Mouse (Mus musculus) midbrain, embryonic 14.5 days (tissue): Measurements from ENCODE around the gene Timmdc1. TPM values are rescaled to one million over a fixed set of nuclear protein-coding genes. Genes with fewer than 3 reads are reported as not detected.
A peak's percentile ranks its signal among the peaks of the same experiment; 100 is the strongest.

Source experiments
- ATAC-seq: fragments of 200-750 bp; cut with Nextera tagmentation; 2 replicates; pipeline ENCODE4 v1.8.0; 2017; ENCODE audit warnings: moderate number of reproducible peaks, moderate library complexity; ENCODE audit not compliant: low FRiP score, low TSS enrichment
- DNase-seq: peaks from one replicate; pipeline ENCODE4 v3.0.0-alpha.2; 2015
- H3K27ac ChIP-seq: fragments of 300-500 bp; sonication (generic); replicated peaks from 2 replicates; pipeline ENCODE4 v1.5.1; 2014; ENCODE audit warnings: mild to moderate bottlenecking, low read depth, low read length, moderate library complexity
- H3K27me3 ChIP-seq: fragments of 300-500 bp; sonication (generic); 2 replicates; pipeline ENCODE4 v1.6.1; 2014; ENCODE audit warnings: low read length, control low read depth, mixed read lengths; ENCODE audit not compliant: control insufficient read depth, insufficient read depth
- H3K36me3 ChIP-seq: fragments of 300-500 bp; sonication (generic); 2 replicates; pipeline ENCODE4 v1.6.1; 2014; ENCODE audit warnings: low read length, control low read depth; ENCODE audit not compliant: control insufficient read depth, insufficient read depth
- H3K4me1 ChIP-seq: fragments of 300-500 bp; sonication (generic); 2 replicates; pipeline ENCODE4 v1.6.1; 2014; ENCODE audit warnings: mild to moderate bottlenecking, antibody characterized with exemption, low read length, control low read depth; ENCODE audit not compliant: control insufficient read depth, insufficient read depth
- H3K4me2 ChIP-seq: fragments of 300-500 bp; sonication (generic); 2 replicates; pipeline ENCODE4 v1.6.1; 2014; ENCODE audit warnings: mild to moderate bottlenecking, low read length, moderate library complexity
- H3K4me3 ChIP-seq: fragments of 300-500 bp; sonication (generic); replicated peaks from 2 replicates; pipeline ENCODE4 v1.5.1; 2014; ENCODE audit warnings: low read depth, low read length
- H3K9ac ChIP-seq: fragments of 300-500 bp; sonication (generic); replicated peaks from 2 replicates; pipeline ENCODE4 v1.6.1; 2014; ENCODE audit warnings: mild to moderate bottlenecking, low read length, moderate library complexity
- H3K9me3 ChIP-seq: fragments of 300-500 bp; sonication (generic); 2 replicates; pipeline ENCODE4 v1.6.1; 2016; ENCODE audit warnings: low read length, control low read depth, mixed read lengths; ENCODE audit not compliant: control insufficient read depth
- WGBS: fragments of 180-500 bp; shearing (Covaris S2); extraction: QIAGEN DNeasy Blood & Tissue Kit; methylation state at CpG from one replicate; pipeline ENCODE4 v1.1.7; 2014; 5-methylcytosine and 5-hydroxymethylcytosine counted together
- polyA plus RNA-seq: library from polyadenylated mRNA; unstranded; fragments of >200 nt; fragmentation: Nextera tagmentation; extraction: Ambion mirVana; gene quantifications from 2 replicates; pipeline ENCODE4 v1.2.1, GENCODE M21; 2014

Gene Timmdc1
- 28.5 and 28.9 TPM in 2 replicates for polyA plus RNA-seq

DNA sequence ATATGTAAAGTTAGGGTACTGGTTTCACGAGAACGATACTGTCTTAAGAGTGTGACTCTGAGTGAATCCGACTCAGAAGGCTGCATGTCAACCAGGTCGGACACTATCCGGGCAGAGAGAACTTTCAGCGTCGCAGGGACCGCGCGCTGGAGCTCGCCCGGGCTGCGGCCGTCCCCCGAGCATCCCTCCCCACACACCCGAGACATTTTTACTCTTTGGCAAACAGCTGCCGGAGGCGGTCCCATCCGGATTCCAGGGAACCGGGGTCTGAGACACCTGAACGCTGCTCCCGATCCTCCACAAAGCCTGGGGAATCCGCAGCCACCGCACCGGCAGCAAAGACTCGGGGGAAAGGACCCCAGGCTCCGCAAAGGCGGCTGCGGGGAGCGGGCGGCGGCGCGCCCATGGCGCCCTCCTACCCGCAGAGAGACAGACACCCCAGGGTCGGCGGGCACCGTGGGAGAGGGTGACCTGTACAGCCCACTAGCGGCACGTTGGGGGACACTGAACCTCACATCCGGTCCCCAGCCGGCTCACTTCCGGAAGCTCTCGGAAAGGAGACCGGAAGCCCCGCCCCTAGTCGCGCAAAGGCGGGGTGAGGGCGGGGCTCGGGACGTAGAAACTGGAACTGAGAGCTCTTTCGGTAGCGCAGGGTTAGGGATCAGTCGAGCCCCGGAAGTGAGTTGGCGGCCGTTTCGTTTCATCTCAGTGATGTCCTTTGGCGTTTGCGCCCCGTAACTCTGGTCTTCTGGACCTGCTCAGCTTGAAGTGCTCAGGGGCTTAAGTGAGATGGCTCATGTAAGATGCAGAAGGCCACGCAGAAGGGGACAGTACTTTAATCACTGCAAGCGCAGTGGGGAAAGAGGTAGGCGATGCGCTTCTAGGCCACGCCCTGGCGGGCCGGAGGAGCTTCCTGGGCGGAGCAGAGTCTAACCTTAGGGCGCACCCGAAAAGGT lies at the start of gene Timmdc1:
Gene Timmdc1, minus strand, starts transcription at position 535 of the 956 bp plus-strand sequence.
- Histone ChIP-seq H3K27ac (peak within 1 kb of the TSS; percentile 86), H3K9ac (peak within 1 kb of the TSS; percentile 95), H3K9me3 (no peaks in the 10 kb centered on the region), H3K4me3 (peak within 1 kb of the TSS; percentile 96), H3K4me1 (peaks cover 14% of the 10 kb centered on the region), H3K27me3 (no peaks in the 10 kb centered on the region), H3K4me2 (peak within 1 kb of the TSS; percentile 68), H3K36me3 (peaks cover 45% of the 10 kb centered on the region)
- DNase-seq (peak; percentile 98), ATAC-seq (peak; percentile 97)
- under 1% methylated on average over 73 of the region's 73 CpGs for WGBS

DNA sequence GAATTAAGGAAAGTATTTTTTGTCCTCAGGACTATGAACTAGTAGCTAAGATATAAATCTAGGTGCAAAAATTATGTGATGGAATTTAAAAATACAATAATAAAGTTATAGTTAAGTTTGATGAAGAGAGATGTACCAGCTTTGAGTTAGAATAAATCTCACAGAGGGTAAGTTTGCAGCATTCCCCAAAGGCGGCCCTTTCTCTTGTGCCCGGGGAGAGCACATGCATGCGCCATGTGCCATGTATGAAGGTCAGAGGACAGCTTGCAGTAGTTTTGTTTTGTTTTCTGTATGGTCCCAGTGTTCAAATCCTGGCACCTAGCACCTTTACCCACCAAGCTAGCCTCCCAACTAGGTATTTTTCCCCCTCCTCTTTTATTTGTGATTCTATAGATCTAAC lies 49.0 kb upstream of the Timmdc1 start:
- H3K4me2 ChIP-seq = no peak overlapping the region
- H3K9me3 ChIP-seq = no peaks in the 10 kb centered on the region
- no peaks in the 10 kb centered on the region for H3K4me1 ChIP-seq
- H3K27me3 ChIP-seq = no peaks in the 10 kb centered on the region
- no peak overlapping the region for H3K27ac ChIP-seq
- peaks cover 58% of the 10 kb centered on the region for H3K36me3 ChIP-seq
- no peak for DNase-seq
- H3K4me3 ChIP-seq = no peak overlapping the region
- WGBS = 99% methylated on average over 3 of the region's 3 CpGs
- no peak overlapping the region for H3K9ac ChIP-seq
- no peak for ATAC-seq

DNA sequence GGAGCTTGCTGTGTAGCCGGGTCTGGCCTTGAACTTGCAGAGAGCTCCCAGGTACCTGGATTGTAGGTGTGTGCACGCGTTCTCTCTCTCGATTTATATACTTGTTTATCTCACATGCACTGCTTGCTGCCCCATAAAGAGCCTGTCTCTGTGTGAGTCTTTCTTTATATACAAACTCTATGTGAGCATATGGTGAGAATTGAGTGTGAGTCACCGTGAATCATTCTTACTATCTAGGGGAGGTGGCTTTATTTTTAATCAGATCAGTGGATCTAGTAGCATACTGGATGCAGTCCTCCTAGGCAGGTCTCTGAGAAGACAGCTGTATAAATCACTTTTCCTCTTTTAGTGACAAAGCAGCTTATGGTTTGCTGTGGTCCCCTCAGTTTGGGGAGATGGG lies 45.7 kb upstream of the Timmdc1 start:
- 98% methylated on average over 5 of the region's 5 CpGs for WGBS
- H3K4me3 ChIP-seq = no peak overlapping the region
- no peak overlapping the region for H3K27ac ChIP-seq
- ATAC-seq = no peak
- peaks cover 49% of the 10 kb centered on the region for H3K36me3 ChIP-seq
- no peaks in the 10 kb centered on the region for H3K9me3 ChIP-seq
- DNase-seq = no peak
- no peak overlapping the region for H3K9ac ChIP-seq
- H3K4me2 ChIP-seq = no peak overlapping the region
- no peaks in the 10 kb centered on the region for H3K27me3 ChIP-seq
- peaks cover 8% of the 10 kb centered on the region for H3K4me1 ChIP-seq

DNA sequence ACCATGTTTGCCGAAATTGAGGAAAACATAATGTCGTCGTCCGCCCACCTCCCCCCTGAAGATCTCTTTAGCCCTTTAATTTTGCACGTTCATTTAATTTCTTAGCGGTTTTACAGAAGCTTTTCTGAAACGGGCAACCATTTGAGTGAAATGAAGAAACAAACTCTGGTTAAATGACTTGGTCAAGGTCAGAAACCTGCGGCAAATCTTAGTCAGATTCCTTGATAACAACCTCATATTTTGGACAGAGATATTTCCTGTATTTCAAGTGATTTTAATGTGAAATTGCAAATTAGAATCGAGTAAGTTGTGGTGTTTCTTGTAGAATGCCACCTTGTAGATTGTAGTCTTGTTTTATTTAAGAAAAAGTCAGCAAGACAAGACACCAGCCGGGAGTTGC lies 41.1 kb upstream of the Timmdc1 start:
- Histone ChIP-seq H3K9ac (peak overlapping the region; percentile 82; the same call in 1 of the 2 replicates), H3K27ac (no peak overlapping the region), H3K4me2 (peak overlapping the region; percentile 82), H3K9me3 (no peaks in the 10 kb centered on the region), H3K36me3 (peaks cover 24% of the 10 kb centered on the region), H3K27me3 (peaks cover 4% of the 10 kb centered on the region; the same call in 1 of the 2 replicates), H3K4me3 (peak overlapping the region; percentile 82), H3K4me1 (peaks cover 8% of the 10 kb centered on the region)
- ATAC-seq (no peak), DNase-seq (no peak)
- 43% methylated on average over 10 of the region's 10 CpGs for WGBS

DNA sequence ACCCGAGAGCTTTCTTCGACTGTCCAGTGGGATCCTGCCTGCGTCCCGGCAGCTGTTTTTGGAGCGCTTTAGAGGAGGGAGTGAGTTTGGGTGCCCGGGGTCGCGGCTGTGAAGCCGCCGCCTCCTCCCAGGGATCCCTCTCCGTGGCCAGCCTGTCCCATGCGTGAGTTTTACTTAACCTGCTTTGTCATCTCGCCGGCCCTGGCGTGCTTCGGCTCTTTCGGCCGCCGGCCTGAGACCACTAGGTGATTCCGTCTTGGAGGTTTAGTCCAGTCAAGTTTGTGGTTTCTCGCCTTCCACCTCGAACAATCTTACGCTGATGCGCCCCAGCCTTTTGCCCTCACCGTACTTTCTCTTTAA lies 40.5 kb upstream of the Timmdc1 start:
- WGBS = under 1% methylated on average over 25 of the region's 25 CpGs
- peak overlapping the region; percentile 82 for H3K9ac ChIP-seq
- peak overlapping the region; percentile 74 for H3K27ac ChIP-seq
- H3K36me3 ChIP-seq = peaks cover 19% of the 10 kb centered on the region
- peaks cover 8% of the 10 kb centered on the region for H3K4me1 ChIP-seq
- H3K27me3 ChIP-seq = peaks cover 5% of the 10 kb centered on the region; the same call in 1 of the 2 replicates
- ATAC-seq (no peak), DNase-seq (no peak)
- H3K9me3 ChIP-seq = no peaks in the 10 kb centered on the region
- H3K4me2 ChIP-seq = peak overlapping the region; percentile 82
- peak overlapping the region; percentile 82 for H3K4me3 ChIP-seq

DNA sequence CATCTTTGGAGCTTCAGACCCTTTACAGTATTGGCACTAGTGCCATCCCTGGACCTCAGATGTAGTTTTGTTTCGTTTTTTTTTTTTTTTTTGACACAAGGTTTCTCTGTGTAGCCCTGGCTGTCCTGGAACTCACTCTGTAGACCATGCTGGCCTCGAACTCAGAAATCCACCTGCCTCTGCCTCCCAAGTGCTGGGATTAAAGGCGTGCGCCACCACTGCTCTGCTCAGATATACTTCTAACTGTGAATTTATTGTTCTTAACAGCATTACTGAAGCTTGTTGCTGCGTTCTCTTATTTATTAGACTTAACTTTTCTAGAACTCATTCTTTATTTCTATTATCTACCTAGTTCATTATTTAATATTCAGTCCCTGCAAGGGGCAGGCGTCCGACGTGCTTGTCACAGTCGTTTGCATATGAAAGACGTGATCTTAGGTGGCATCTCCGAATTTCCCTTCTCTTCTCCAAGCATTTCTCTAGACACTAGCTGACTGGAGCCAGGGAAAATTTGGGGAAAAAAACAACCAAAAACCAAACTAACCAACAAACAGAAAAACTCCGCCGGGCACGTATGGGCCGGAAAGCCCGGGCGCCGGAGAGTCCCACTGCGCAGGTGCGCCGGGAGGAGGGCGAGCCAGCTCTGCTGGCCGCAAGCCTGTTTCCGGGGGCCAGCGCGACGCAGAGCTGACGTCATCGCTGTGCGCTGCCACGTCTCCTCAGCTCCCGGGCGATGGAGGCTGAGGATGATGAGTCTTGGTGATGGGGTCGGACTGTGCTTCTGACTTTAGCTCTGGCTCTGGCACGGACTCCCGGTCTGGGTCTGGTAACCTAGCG lies 39.9 kb upstream of the Timmdc1 start:
- H3K9ac ChIP-seq = peak overlapping the region; percentile 82
- peak overlapping the region; percentile 82 for H3K4me2 ChIP-seq
- DNase-seq (peak; percentile 99), ATAC-seq (peak; percentile 96)
- peaks cover 5% of the 10 kb centered on the region; the same call in 1 of the 2 replicates for H3K27me3 ChIP-seq
- H3K27ac ChIP-seq = peak overlapping the region; percentile 74
- H3K36me3 ChIP-seq = peaks cover 14% of the 10 kb centered on the region
- peaks cover 8% of the 10 kb centered on the region for H3K4me1 ChIP-seq
- peak overlapping the region; percentile 82 for H3K4me3 ChIP-seq
- H3K9me3 ChIP-seq = no peaks in the 10 kb centered on the region
- WGBS = 7% methylated on average over 37 of the region's 37 CpGs

DNA sequence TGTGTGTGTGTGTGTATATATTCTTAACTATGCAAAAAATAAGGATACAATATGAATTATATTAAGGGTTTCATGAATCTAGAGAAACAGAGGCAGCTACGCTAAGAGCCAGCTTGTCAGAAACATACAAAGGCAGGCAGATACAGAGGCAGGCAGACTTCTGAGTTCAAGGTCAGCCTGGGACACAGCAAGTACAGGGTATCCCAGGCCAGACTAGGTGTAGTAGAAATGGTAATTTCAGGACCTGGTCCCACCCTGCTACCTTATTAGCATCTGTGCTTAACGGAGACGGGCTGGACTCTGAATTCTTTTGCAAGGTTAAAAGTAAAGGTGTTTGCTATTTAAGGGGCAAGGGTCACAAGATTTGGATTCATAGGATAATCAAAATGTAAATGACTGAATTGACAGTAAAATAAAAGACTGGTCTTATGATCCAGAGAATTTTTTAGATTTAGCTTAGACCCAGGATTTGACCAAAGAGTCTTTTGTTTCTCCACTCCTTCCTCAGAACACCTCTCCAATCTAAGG lies 35.8 kb upstream of the Timmdc1 start, which contains the start of gene Tmem39a:
Gene Tmem39a, plus strand, starts transcription at position 478 of the 528 bp plus-strand sequence.
- no peaks in the 10 kb centered on the region for H3K9me3 ChIP-seq
- H3K27ac ChIP-seq = no peak within 1 kb of the TSS
- no peak within 1 kb of the TSS for H3K4me2 ChIP-seq
- no peak within 1 kb of the TSS for H3K4me3 ChIP-seq
- ATAC-seq = no peak
- 89% methylated on average over 3 of the region's 3 CpGs for WGBS
- peaks cover 5% of the 10 kb centered on the region; the same call in 1 of the 2 replicates for H3K27me3 ChIP-seq
- no peak within 1 kb of the TSS for H3K9ac ChIP-seq
- H3K4me1 ChIP-seq = no peaks in the 10 kb centered on the region
- DNase-seq = no peak
- H3K36me3 ChIP-seq = no peaks in the 10 kb centered on the region

DNA sequence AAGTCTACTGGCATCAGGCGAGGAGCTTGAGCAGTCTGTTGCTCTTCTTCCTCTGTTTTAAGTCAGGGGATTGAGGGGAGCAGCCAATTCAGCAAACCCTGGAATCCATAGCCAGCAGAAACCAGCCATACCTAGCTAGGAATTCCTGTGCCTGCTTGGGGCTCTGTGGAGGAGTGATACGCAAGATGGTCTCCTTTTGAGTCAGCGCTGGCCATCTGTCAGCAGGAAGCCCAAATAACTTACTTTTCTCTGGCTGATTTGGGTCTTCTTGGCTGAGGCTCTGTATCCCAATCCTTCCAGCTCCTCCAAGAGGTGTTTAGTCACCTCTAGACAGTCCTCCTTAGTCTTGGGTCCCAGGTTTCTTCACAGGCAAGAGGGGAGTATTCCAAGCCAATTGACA lies 33.5 kb upstream of the Timmdc1 start:
- no peak overlapping the region for H3K27ac ChIP-seq
- ATAC-seq (no peak), DNase-seq (no peak)
- H3K4me1 ChIP-seq = no peaks in the 10 kb centered on the region
- no peak overlapping the region for H3K4me3 ChIP-seq
- H3K9me3 ChIP-seq = no peaks in the 10 kb centered on the region
- peaks cover 5% of the 10 kb centered on the region; the same call in 1 of the 2 replicates for H3K27me3 ChIP-seq
- no peaks in the 10 kb centered on the region for H3K36me3 ChIP-seq
- H3K9ac ChIP-seq = no peak overlapping the region
- H3K4me2 ChIP-seq = no peak overlapping the region
- WGBS = 78% methylated on average over 3 of the region's 3 CpGs
